Mouse (Mus musculus): Measurements from ENCODE around the gene Ntng1.
A peak's percentile ranks its signal among the peaks of the same experiment; 100 is the strongest.

Gene Ntng1

DNA sequence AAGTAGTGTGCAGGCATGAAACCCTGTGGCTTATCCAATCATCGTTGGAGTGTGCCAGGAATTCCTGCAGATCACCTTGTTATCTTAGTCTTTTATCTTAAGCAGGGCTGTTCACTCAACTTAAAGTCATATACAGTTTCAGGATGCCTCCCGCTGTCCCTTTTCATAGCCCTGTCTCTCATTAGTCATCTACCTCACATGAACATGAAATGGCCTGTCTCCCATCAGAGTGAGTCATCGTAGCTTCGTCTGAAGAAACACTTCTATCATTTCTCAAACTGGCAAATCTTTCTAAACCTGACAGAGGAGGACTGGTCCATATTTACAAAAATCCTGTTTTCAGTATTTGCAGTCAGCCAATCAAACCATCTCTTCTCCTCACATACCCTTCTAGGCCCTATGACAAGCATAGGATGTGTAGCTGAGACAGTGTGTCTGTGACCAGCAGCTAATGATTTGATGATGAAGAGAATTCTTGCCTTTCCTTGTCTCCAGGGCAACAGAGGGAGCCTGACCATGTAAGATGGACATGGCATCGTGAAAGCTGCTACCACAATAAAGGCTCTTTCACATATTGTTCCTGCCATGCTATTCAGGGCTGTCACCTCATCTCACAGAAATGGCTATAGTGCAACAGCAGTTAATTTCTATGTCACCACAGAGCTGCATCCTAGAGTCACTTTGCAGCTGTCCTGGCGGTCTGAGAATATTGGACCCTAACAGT lies 336.4 kb downstream of the Ntng1 start:
- H3K9me3 ChIP-seq (ENCODE audit: low read length): peaks cover 4% of the 10 kb centered on the region; the same call in 1 of the 2 replicates
- no peaks in the 10 kb centered on the region for H3K4me1 ChIP-seq (replicated peaks; ENCODE audit: low read depth, low read length)
- no peak for TF ChIP-seq NANOG (IDR thresholded peaks at IDR 0.05; ENCODE audit: borderline replicate concordance, low read length)
- no peak for TF ChIP-seq POU5F1 (IDR thresholded peaks at IDR 0.05; ENCODE audit: borderline replicate concordance, low read length)
- no peak for TF ChIP-seq CTCF (conservative IDR thresholded peaks at IDR 0.05; ENCODE audit: low read length)
- no peaks in the 10 kb centered on the region for H3K27me3 ChIP-seq (ENCODE audit: insufficient read depth, low read length)
- H3K36me3 ChIP-seq (ENCODE audit: insufficient read depth, low read length): no peaks in the 10 kb centered on the region
- no peak overlapping the region for H3K4me3 ChIP-seq (replicated peaks; ENCODE audit: low read length)

DNA sequence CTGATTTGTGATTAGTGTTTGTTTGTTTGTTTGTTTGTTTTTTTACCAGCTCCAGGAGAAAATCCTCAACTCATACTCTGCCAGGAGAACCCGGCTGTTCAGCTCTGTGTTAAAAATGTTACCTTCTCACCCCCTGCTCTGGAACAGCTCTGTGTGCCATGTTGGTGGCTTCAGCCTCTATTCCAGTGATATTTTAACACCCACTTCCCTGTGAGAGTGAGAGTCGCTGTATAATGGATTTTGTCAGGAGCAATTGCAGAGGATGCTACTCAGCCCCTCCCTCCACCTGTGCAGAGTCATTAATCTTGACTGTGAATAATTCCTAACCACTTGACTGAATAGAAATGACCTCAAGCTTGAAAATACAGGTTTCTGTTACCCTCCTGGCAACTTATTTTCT lies 339.7 kb downstream of the Ntng1 start:
- H3K27me3 ChIP-seq (ENCODE audit: insufficient read depth, low read length): no peaks in the 10 kb centered on the region
- H3K36me3 ChIP-seq (ENCODE audit: insufficient read depth, low read length): no peaks in the 10 kb centered on the region
- no peaks in the 10 kb centered on the region for H3K4me1 ChIP-seq (replicated peaks; ENCODE audit: low read depth, low read length)
- peaks cover 4% of the 10 kb centered on the region; the same call in 1 of the 2 replicates for H3K9me3 ChIP-seq (ENCODE audit: low read length)
- TF ChIP-seq POU5F1 (IDR thresholded peaks at IDR 0.05; ENCODE audit: borderline replicate concordance, low read length) (no peak), NANOG (IDR thresholded peaks at IDR 0.05; ENCODE audit: borderline replicate concordance, low read length) (no peak), CTCF (conservative IDR thresholded peaks at IDR 0.05; ENCODE audit: low read length) (no peak)
- H3K4me3 ChIP-seq (replicated peaks; ENCODE audit: low read length): no peak overlapping the region

GRCm38 (mm10) chr3:109803616-109804015 lies 340.2 kb downstream of the Ntng1 start:
- Histone ChIP-seq H3K9me3 (ENCODE audit: low read length) (peaks cover 4% of the 10 kb centered on the region; the same call in 1 of the 2 replicates), H3K36me3 (ENCODE audit: insufficient read depth, low read length) (no peaks in the 10 kb centered on the region), H3K27me3 (ENCODE audit: insufficient read depth, low read length) (no peaks in the 10 kb centered on the region), H3K4me3 (replicated peaks; ENCODE audit: low read length) (no peak overlapping the region), H3K4me1 (replicated peaks; ENCODE audit: low read depth, low read length) (no peaks in the 10 kb centered on the region)
- TF ChIP-seq CTCF (conservative IDR thresholded peaks at IDR 0.05; ENCODE audit: low read length) (no peak), POU5F1 (IDR thresholded peaks at IDR 0.05; ENCODE audit: borderline replicate concordance, low read length) (no peak), NANOG (IDR thresholded peaks at IDR 0.05; ENCODE audit: borderline replicate concordance, low read length) (no peak)

DNA sequence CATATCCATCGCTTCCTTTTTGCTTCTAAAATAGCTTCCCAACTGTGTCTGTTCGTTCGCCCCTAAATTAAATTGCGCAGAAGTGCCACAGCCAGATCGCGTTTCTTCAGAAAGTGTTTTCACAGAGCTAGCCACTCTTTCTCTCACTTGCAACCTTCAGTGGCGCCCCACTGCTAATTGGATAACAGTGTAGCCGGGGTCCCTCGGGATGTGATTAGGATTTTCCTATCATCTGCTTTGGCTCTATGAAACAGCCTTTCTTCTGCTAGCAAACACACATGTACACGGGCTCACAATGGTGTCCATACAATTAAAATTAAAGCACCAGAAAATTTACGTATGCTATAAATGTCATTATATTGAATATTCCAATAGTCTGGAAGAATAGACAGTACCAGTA lies 346.5 kb downstream of the Ntng1 start:
- Histone ChIP-seq H3K36me3 (ENCODE audit: insufficient read depth, low read length) (no peaks in the 10 kb centered on the region), H3K4me3 (replicated peaks; ENCODE audit: low read length) (no peak overlapping the region), H3K27me3 (ENCODE audit: insufficient read depth, low read length) (no peaks in the 10 kb centered on the region), H3K4me1 (replicated peaks; ENCODE audit: low read depth, low read length) (no peaks in the 10 kb centered on the region), H3K9me3 (ENCODE audit: low read length) (no peaks in the 10 kb centered on the region)
- TF ChIP-seq POU5F1 (IDR thresholded peaks at IDR 0.05; ENCODE audit: borderline replicate concordance, low read length) (no peak), NANOG (IDR thresholded peaks at IDR 0.05; ENCODE audit: borderline replicate concordance, low read length) (no peak), CTCF (conservative IDR thresholded peaks at IDR 0.05; ENCODE audit: low read length) (no peak)

DNA sequence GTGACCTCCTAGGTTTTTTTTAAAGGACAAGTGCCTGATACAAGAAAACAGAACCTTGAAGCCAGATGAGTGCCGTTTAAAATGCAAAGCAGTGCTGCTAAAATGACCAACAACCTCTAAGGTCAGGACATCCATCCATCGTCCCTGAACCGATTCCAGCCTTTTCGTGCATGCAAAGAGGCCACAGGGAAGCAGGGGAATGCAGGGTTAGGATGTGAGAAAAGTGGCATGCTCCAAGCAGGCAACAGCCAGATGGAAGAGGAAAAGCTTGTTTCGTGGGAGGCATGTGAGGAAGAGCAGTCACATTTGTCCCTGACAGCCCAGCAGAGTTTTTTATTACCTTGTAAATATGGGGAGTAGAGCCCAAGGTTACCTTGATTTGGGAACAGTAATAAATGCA lies 360.6 kb downstream of the Ntng1 start:
- TF ChIP-seq CTCF (conservative IDR thresholded peaks at IDR 0.05; ENCODE audit: low read length) (no peak), POU5F1 (IDR thresholded peaks at IDR 0.05; ENCODE audit: borderline replicate concordance, low read length) (no peak), NANOG (IDR thresholded peaks at IDR 0.05; ENCODE audit: borderline replicate concordance, low read length) (no peak)
- H3K4me1 ChIP-seq (replicated peaks; ENCODE audit: low read depth, low read length): no peaks in the 10 kb centered on the region
- H3K27me3 ChIP-seq (ENCODE audit: insufficient read depth, low read length): peaks cover 9% of the 10 kb centered on the region
- no peaks in the 10 kb centered on the region for H3K36me3 ChIP-seq (ENCODE audit: insufficient read depth, low read length)
- H3K9me3 ChIP-seq (ENCODE audit: low read length): peaks cover 7% of the 10 kb centered on the region
- H3K4me3 ChIP-seq (replicated peaks; ENCODE audit: low read length): no peak overlapping the region

- Histone ChIP-seq H3K9me3 (ENCODE audit: low read length) (peaks cover 7% of the 10 kb centered on the region), H3K4me3 (replicated peaks; ENCODE audit: low read length) (peak overlapping the region; percentile 68), H3K4me1 (replicated peaks; ENCODE audit: low read depth, low read length) (no peaks in the 10 kb centered on the region), H3K36me3 (ENCODE audit: insufficient read depth, low read length) (no peaks in the 10 kb centered on the region), H3K27me3 (ENCODE audit: insufficient read depth, low read length) (peaks cover 9% of the 10 kb centered on the region)
- peak; percentile 54 for TF ChIP-seq CTCF (conservative IDR thresholded peaks at IDR 0.05; ENCODE audit: low read length)
- no peak for TF ChIP-seq NANOG (IDR thresholded peaks at IDR 0.05; ENCODE audit: borderline replicate concordance, low read length)
- no peak for TF ChIP-seq POU5F1 (IDR thresholded peaks at IDR 0.05; ENCODE audit: borderline replicate concordance, low read length)
These were observed 361.4 kb downstream of the Ntng1 start for GRCm38 (mm10) chr3:109782289-109782951.

DNA sequence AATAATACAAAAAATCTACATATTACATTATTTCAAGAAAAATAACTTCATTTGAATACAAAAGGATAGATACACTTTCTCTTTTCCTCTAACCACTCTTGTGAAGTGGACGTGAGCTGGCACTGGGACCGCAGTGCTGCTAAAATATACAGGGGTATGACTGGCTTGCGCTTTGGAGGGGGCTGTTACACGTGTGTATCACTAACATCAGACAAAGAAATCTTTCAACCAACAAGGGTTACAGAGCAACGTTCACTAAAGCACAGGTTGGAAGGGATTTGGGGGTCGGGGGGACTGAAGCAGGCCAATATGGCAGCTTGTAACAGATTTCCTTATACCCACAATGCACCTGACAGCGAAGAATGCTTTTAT lies 361.9 kb downstream of the Ntng1 start:
- Histone ChIP-seq H3K36me3 (ENCODE audit: insufficient read depth, low read length) (no peaks in the 10 kb centered on the region), H3K4me3 (replicated peaks; ENCODE audit: low read length) (peak overlapping the region; percentile 68; the same call in 1 of the 2 replicates), H3K9me3 (ENCODE audit: low read length) (peaks cover 7% of the 10 kb centered on the region), H3K27me3 (ENCODE audit: insufficient read depth, low read length) (peaks cover 9% of the 10 kb centered on the region), H3K4me1 (replicated peaks; ENCODE audit: low read depth, low read length) (no peaks in the 10 kb centered on the region)
- TF ChIP-seq CTCF (conservative IDR thresholded peaks at IDR 0.05; ENCODE audit: low read length): no peak
- no peak for TF ChIP-seq POU5F1 (IDR thresholded peaks at IDR 0.05; ENCODE audit: borderline replicate concordance, low read length)
- TF ChIP-seq NANOG (IDR thresholded peaks at IDR 0.05; ENCODE audit: borderline replicate concordance, low read length): no peak

DNA sequence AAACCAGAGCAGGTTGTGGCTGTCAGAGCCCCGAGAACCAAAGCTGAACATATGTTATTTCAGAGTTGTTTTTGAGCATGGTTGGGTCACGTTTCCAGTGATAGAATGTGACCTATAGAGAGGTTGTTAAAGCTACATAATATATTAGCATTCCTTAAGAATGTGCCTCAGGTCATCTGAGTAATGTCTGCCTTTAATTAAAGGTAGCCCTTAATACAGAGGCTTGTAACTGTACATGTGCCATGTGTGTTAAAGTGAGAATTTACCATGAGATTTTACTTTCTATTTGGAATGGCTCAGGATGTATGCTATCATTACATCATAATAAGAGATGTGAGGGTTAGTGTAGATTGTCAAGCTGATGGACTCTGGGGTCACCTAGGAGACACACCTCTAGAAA lies 368.6 kb downstream of the Ntng1 start:
- Histone ChIP-seq H3K36me3 (ENCODE audit: insufficient read depth, low read length) (no peaks in the 10 kb centered on the region), H3K27me3 (ENCODE audit: insufficient read depth, low read length) (no peaks in the 10 kb centered on the region), H3K9me3 (ENCODE audit: low read length) (no peaks in the 10 kb centered on the region), H3K4me1 (replicated peaks; ENCODE audit: low read depth, low read length) (no peaks in the 10 kb centered on the region), H3K4me3 (replicated peaks; ENCODE audit: low read length) (no peak overlapping the region)
- TF ChIP-seq POU5F1 (IDR thresholded peaks at IDR 0.05; ENCODE audit: borderline replicate concordance, low read length): no peak
- no peak for TF ChIP-seq NANOG (IDR thresholded peaks at IDR 0.05; ENCODE audit: borderline replicate concordance, low read length)
- TF ChIP-seq CTCF (conservative IDR thresholded peaks at IDR 0.05; ENCODE audit: low read length): no peak

All from E14TG2a.4 (cell line).